Mouse (Mus musculus): ENCODE measurements around the gene Lzts2. TPM values are rescaled to one million over a fixed set of nuclear protein-coding genes. Genes with fewer than 3 reads are reported as not detected.

Lzts2 gene
- polyA plus RNA-seq, 1 experiment = 54.3 TPM

DNA sequence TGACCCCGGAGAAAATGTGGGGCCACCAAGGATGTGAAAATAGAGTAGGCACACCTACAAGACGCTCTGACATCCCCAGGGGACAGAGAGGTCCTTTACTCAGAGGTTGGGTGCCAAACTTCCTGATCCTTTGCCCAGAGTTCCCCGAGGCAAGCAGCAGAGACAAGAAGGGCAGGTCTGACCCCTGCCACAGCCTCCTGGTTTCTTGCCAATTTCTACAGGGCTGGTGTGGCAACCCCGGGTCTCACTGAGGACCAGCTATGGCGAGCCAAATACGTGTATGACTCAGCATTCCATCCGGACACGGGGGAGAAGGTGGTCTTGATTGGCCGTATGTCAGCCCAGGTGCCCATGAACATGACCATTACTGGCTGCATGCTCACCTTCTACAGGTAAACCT is 35.3 kb downstream of the Lzts2 start:
- no peak for DNase-seq (ENCODE audit: low spot score)

DNA sequence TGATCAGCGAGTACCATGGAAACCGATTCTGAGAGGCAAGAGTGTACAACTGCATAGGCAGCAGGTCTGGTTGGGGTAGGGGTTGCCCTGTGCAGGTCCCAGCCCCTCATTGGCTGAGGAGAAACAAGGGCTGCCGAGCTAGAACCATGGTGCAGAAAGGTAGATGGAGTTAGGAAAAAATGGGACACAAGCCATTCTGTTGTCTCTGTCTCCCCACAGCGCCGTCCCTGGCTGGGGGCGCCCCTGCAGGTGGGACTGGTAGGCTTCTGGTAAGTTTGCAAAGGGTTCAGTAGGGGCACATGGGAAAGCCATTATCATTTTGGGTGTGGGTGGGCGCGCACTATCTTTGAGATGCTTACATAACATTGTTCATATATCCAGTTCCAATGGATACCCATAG is 39.2 kb downstream of the Lzts2 start:
- DNase-seq (ENCODE audit: low spot score) = no peak

DNA sequence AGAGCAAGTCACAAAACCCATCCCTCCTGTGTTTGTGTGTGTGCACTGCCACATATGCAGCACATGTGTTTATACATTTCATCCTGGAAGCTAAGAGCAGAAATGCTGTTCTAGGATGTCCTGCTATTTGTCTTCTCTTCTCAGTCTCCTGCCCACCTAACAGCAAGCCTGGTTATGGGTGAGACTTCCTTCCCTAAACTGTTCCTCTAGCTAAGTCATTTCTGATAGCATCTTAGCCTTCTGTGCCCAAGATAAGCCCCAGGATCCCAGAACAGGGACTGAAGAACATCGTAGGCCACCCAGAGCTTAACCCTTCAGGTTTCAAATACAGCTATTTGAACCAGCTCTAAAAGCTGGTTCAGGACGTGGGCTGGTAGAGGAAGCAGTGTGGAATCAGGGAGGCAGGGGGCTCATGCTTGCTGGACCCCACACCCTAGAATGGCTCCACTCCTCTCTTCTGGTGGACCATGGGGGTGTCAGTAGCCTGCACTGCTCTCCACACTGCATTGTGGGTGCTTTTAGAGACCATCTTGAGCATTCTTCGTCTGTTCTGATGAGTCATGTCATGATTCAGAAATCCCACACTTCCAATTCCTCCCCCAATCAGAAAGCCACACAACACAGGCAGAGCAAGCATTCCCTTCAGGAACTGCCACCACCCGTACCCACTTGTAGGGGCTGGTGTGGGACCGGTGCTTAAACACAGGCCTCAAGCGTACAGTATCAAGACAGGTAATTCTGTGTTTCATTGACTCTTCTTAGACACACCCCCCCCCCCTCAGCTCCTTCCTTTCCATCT is 40.9 kb downstream of the Lzts2 start:
- DNase-seq (ENCODE audit: low spot score) = no peak

DNA sequence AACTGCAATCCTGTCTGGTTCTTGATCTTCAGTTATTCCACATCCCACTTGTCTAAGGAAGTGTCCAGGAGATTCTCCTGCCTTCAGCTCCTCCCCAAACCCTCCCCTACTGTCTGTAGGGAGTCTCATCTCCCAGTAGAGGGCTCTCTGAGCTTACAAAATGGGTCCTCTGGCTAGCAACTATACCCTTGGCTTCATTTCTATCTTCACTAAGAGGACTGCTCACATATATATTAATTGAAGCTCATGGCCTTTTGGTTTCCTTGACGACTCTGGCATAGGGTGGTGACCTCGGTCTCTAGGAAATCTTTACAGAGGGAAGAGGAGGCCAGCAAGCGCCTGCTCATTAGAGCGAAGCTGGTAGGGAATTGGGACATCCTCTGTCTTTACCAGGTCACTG is 42.1 kb downstream of the Lzts2 start:
- DNase-seq (ENCODE audit: low spot score) = no peak

- DNase-seq (ENCODE audit: low spot score) = no peak
Measured at GRCm38 (mm10) chr19:45056908-45057698, 42.9 kb downstream of the Lzts2 start.

GRCm38 (mm10) chr19:45057724-45058112 is 43.5 kb downstream of the Lzts2 start:
- no peak for DNase-seq (ENCODE audit: low spot score)

DNA sequence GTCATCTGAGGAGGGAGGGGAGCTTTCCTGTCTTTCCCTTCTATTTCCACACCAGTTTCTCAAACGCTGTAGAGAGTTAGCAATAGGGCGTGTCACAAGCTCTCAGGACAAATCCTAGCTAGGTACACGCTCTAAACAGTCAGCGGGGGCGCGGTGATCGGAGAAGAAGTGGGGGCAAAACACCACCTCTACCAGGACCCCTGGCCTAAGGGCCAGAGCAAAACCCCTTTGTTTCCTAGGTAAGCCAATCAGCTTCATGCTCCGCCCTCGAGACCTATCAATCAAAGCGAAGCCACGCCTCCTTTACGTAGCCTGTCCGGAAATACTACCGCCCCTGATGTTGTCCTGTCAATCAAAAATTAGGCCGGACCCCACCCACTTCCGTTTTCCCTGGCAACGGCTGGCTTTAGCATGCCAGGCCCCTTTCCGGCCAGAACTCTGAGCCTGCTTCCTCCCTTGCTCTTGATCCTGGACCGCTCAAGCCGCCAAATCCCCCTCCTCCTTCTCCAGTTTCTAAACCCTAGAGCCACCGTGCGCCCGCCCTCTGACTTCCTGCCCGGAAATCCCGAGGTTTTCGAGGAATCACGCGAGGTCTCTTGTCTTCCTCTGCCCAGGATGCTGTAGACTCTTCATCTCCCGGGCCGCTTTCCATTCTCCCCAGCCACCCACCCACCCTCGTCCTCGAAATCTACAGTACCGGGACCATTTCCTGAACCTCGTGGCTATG is 44.1 kb downstream of the Lzts2 start:
- DNase-seq (ENCODE audit: low spot score) = peak; percentile 66

DNA sequence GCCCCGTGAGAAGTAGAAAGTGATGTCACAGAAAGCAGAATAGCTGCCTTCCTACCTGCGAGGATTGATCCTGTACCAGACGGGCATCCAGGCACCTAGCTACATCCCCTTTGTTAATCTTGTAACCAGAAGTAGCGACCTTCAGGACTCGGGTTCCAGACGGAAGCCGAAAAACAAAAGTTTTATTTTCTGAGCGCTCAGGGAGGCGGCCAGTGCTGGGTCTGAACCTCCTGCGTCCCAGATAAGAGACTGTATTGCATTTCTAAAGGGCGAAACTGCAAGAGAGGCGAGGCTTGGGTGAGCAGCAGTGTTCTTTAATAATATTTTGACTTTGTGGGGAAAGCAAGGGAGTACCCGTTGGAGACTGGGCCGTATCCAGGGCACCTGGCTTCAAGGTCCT is 44.6 kb downstream of the Lzts2 start:
- no peak for DNase-seq (ENCODE audit: low spot score)

- DNase-seq (ENCODE audit: low spot score) = no peak
Measured at GRCm38 (mm10) chr19:45063565-45064292, 49.5 kb downstream of the Lzts2 start.

GRCm38 (mm10) chr19:45065226-45065625 is 51.0 kb downstream of the Lzts2 start:
- no peak for DNase-seq (ENCODE audit: low spot score)

DNA sequence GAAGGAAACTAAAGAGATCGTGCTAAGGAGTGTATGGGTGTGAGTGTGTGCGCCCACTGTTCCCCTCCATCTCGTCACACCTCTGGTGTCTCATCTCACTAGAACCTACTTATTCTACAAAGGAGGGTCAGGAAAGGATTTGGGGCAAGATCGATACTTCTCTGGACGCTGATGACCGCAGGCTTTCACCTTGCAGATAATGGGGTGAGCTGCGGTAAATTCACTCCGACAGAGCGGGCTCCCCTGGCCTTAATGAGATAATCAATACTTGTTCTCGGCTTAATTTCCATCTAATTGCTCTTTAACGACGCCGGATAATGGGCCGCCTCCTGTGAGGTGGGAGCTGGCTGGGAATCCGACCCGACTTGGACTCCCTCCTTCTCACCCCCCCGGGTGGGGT is 53.0 kb downstream of the Lzts2 start:
- DNase-seq (ENCODE audit: low spot score) = no peak

DNA sequence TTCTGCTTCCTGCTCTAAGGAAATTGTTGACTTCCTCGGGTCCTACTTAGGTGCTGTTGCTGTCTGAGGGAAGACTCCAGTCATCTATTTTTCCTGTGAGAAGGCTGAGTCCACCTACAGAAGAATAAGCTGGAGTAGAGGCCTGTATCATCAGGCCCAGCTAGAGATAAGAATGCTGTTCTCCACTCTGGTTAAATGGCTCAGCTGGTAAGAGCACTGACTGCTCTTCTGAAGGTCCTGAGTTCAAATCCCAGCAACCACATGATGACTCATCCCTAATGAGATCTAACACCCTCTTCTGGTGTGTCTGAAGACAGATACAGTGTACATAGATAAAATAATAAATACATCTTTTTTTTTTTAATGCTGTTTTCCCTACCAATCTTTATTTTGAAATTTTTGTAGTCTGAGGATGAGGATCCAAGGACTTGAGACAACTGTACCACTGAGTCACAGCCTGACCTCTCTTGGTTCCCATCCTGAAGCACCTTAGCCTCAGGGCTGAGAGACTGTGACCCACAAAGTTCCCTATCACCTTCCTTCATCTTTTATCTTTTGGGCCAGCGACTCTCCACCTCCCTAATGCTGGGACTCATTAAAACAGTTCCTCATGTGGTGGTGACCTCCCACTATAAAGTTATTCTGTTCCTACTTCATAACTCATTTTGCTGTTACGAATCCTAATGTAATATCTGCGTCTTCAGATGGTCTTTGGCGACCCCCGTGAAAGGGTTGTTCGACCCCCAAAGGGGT is 53.7 kb downstream of the Lzts2 start:
- DNase-seq (ENCODE audit: low spot score) = no peak

DNA sequence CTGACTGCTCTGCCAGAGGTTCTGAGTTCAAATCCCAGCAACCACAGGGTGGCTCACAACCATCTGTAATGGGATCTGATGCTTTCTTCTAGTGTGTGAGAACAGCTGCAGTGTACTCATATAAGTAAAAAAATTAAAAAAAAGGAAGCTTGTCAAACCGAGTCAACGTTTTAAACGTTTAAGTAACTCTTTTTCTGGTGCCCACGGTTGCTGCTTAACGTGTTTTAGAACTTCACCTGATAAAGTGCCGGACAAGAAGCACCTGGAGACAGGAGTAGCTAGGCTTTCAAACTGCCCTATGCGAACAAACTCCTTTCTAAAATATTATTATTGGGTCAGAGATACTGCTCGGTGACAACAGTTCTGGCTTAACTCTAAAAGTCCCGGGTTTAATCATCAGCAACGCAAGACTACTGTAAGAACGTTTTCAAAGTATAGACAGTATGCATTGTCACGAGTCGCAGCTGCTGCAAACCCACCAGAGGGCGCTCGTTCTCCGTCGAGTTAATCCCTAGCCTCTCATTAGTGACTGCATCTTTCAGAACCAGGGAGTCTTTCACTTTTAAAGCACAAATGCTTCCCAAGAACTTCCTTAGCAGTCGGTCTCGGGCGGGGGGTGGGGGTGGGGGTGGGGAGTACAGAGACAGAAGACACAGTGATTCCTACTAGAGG is 59.8 kb downstream of the Lzts2 start:
- peak; percentile 70 for DNase-seq (ENCODE audit: low spot score)

DNA sequence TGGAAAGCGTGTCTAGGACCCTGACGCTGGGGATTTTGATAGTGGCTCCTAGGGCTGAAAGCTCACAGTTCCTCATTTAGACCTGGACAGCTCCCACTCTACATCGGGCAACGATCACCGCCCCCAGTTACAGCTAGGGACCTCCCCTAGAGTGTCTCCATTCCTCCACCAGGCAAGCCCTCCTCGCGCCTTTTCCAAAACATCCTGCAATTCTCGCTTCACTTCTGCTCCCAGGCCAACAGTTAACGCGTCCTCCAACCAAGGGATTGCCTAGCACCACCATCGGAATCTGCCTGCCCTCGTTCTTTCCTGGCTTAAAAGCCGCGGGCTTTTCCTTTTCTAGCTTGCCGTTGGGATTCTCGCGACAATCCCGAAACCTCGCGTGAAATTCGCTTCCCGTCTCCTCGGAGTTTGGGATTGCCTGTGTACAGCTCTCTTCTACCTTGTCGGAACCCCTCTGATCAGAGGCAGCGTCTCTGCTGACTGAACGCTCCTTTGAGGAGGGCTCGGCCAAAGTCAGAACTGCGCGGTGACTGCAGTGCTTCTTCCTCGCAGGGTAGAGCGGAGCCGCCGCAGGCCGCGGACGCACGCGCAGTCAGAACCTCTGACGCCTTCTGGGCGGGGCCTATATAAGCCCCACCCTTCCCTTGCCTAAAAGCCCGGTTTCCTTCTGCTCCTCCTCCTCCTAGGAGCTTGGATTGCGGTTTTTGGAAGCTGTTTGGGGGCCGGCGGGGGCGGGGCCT is 60.5 kb downstream of the Lzts2 start, which contains the start of gene Kazald1:
Gene Kazald1, plus strand, starts transcription at position 662 of the 743 bp plus-strand sequence.
- DNase-seq (ENCODE audit: low spot score) = peak; percentile 92

DNA sequence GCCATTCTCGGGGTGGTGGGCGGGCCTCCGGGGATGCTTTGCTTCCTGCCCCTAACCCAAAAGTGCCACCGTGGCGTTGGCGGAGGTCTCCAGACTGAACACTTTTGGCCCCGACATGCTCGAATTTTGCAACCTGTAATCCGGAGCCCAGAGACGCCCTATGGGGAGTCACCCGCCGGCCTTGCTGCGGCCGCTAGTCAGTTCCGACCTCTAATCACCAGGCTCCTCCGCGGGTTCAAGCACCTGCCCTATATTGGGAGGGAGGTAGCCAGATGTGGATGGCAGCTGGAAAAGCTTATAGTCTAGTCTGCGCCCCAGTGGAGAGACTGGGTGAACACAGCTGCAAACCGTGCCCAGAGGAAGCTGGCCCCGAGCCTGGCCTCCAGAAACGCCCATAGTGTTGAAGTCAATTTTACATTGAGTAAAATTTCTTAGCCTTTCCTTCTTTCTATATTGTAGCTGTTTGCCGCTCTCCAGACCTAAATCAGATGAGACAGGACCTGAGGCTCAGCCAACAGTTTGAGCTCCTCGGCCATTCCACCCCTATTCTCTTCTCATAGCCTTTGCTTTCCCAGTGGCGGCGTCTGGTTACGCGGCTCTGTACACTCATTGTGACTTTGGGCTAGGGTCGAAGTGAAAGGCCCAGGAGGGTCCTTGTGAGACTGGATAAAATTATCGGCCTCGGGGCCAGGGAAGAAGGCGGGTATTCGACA is 61.3 kb downstream of the Lzts2 start:
- no peak for DNase-seq (ENCODE audit: low spot score)

GRCm38 (mm10) chr19:45076036-45076575 is 61.9 kb downstream of the Lzts2 start:
- DNase-seq (ENCODE audit: low spot score) = no peak

All from urinary bladder, adult 2 months (tissue).